Comparison of ENCODE assay signal across 27 mouse cellular contexts in the genomic region with DNA sequence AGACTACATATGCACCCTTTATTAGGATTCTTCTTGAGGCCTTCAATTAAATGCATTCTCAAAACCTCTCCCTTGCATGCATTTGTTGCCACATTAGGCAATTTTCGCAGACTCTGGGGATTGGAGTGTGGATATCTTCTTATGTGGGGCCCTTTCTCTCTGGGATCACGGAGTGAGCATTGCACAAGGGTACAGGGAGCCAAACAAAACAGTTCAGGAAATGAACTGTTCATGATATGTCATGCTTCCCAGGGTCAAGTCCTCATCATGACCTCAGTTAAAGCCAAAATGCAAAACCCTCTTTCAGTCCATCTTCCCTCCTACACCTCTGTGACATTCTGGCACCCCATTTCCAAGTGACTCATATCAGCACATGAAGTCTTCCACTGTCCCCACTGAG. TPM values are rescaled to one million over a fixed set of nuclear protein-coding genes. Genes with fewer than 3 reads are reported as not detected.
DNase-seq lines count a peak whose midpoint lies in the region; ATAC-seq and TF ChIP-seq lines count a peak whose summit lies in the region.
"Had no signal": no experiment of that assay in that cellular context is flagged by ENCODE, and none has a peak within 500 bp of the region (broad histone marks: within the 10 kb centered on the region; RNA-seq: fewer than 3 reads in every experiment).

No protein-coding gene starts in this region.

- no peaks in the 10 kb centered on the region for H3K27me3 ChIP-seq in lung, postnatal 0 days (replicated peaks; ENCODE audit: insufficient read depth, low read length)
- H3K27me3 ChIP-seq in hindbrain, embryonic 13.5 days, result no peaks in the 10 kb centered on the region
- H3K27me3 ChIP-seq: embryonic facial prominence, embryonic 12.5 days; embryonic facial prominence, embryonic 15.5 days; heart, embryonic 12.5 days; heart, embryonic 15.5 days; hindbrain, embryonic 15.5 days had no signal

- ATAC-seq in lung, postnatal 0 days, result peak; percentile 76
- ATAC-seq in hindbrain, embryonic 13.5 days (ENCODE audit: low FRiP score), result no peak
- ATAC-seq: activated CD4-positive, CD25-positive, alpha-beta regulatory T cell, adult 4 months; CD4-positive, CD25-positive, alpha-beta regulatory T cell, adult 4 months; forebrain, embryonic 14.5 days; forebrain, postnatal 0 days had no signal

- no peak for TF ChIP-seq POLR2A in lung, adult 2 months (IDR thresholded peaks at IDR 0.05; ENCODE audit: borderline replicate concordance, extremely low read depth, low read depth, low read length)

- peak; percentile 10 for DNase-seq in heart, adult 11 months
- DNase-seq in heart, postnatal 4 days, result no peak
- DNase-seq in lung, postnatal 0 days (ENCODE audit: low spot score), result peak; percentile 62
- DNase-seq in lung, adult 2 months, result no peak
- DNase-seq in adipocyte (ENCODE audit: low spot score), result peak; percentile 9
- DNase-seq: adrenal gland, adult 8-10 months; cerebellum, adult 11 months; cerebellum, adult 2 months; cerebellum, adult 9-11 months; cerebellum, postnatal 25 days; forebrain, postnatal 0 days; gastrocnemius, adult 2 months; gastrocnemius, postnatal 14 days; heart, adult 18-20 months; heart, postnatal 10 days; heart, postnatal 36 days had no signal

- WGBS in lung, postnatal 0 days, result 53% methylated on average over 2 of the region's 2 CpGs
- WGBS in lung, adult 2 months, result 64% methylated on average over 2 of the region's 2 CpGs
- 84% methylated on average over 2 of the region's 2 CpGs for WGBS in hindbrain, embryonic 13.5 days

- no peak overlapping the region for H3K4me2 ChIP-seq in lung, postnatal 0 days (replicated peaks; ENCODE audit: low read depth, low read length)
- no peak overlapping the region for H3K4me2 ChIP-seq in hindbrain, embryonic 13.5 days
- H3K4me2 ChIP-seq: embryonic facial prominence, embryonic 12.5 days; embryonic facial prominence, embryonic 15.5 days; heart, embryonic 12.5 days; heart, embryonic 15.5 days; hindbrain, embryonic 15.5 days had no signal

- H3K9ac ChIP-seq in lung, postnatal 0 days (replicated peaks; ENCODE audit: low read depth), result no peak overlapping the region
- H3K9ac ChIP-seq in hindbrain, embryonic 13.5 days, result no peak overlapping the region
- H3K9ac ChIP-seq: embryonic facial prominence, embryonic 12.5 days; embryonic facial prominence, embryonic 15.5 days; forebrain, postnatal 0 days; heart, embryonic 12.5 days; heart, embryonic 15.5 days; hindbrain, embryonic 15.5 days had no signal

- no peak for TF ChIP-seq EP300 in lung, postnatal 0 days (IDR thresholded peaks at IDR 0.05)

- H3K36me3 ChIP-seq in lung, postnatal 0 days (ENCODE audit: insufficient read depth, low read length), result no peaks in the 10 kb centered on the region
- no peaks in the 10 kb centered on the region for H3K36me3 ChIP-seq in hindbrain, embryonic 13.5 days
- H3K36me3 ChIP-seq: embryonic facial prominence, embryonic 12.5 days; embryonic facial prominence, embryonic 15.5 days; heart, embryonic 12.5 days; heart, embryonic 15.5 days; hindbrain, embryonic 15.5 days had no signal

- TF ChIP-seq CTCF in lung, postnatal 0 days (IDR thresholded peaks at IDR 0.05), result no peak
- TF ChIP-seq CTCF in lung, adult 2 months (IDR thresholded peaks at IDR 0.05; ENCODE audit: insufficient read depth, low read length), result no peak

- H3K27ac ChIP-seq in lung, postnatal 0 days (ENCODE audit: low read length), result no peak overlapping the region
- H3K27ac ChIP-seq in hindbrain, embryonic 13.5 days, result no peak overlapping the region
- H3K27ac ChIP-seq: embryonic facial prominence, embryonic 12.5 days; embryonic facial prominence, embryonic 15.5 days; gastrocnemius, adult 2 months; heart, embryonic 15.5 days; hindbrain, embryonic 15.5 days had no signal

- H3K9me3 ChIP-seq in lung, postnatal 0 days (ENCODE audit: low read length), result no peaks in the 10 kb centered on the region
- no peaks in the 10 kb centered on the region for H3K9me3 ChIP-seq in hindbrain, embryonic 13.5 days
- H3K9me3 ChIP-seq: embryonic facial prominence, embryonic 12.5 days; embryonic facial prominence, embryonic 15.5 days; heart, embryonic 12.5 days; heart, embryonic 15.5 days; hindbrain, embryonic 15.5 days had no signal

- no peaks in the 10 kb centered on the region for H3K4me1 ChIP-seq in lung, postnatal 0 days (ENCODE audit: insufficient read depth, low read depth, low read length)
- no peaks in the 10 kb centered on the region; the same call in 1 of the 2 replicates for H3K4me1 ChIP-seq in lung, adult 2 months (ENCODE audit: control insufficient read depth, insufficient read depth, low read length)
- H3K4me1 ChIP-seq in hindbrain, embryonic 13.5 days (replicated peaks), result no peaks in the 10 kb centered on the region
- H3K4me1 ChIP-seq: embryonic facial prominence, embryonic 12.5 days; embryonic facial prominence, embryonic 15.5 days; heart, embryonic 15.5 days; hindbrain, embryonic 15.5 days had no signal

- H3K4me3 ChIP-seq in lung, postnatal 0 days (ENCODE audit: low read depth, low read length), result no peak overlapping the region
- no peak overlapping the region for H3K4me3 ChIP-seq in lung, adult 2 months (replicated peaks; ENCODE audit: extremely low read depth, low read depth, low read length)
- H3K4me3 ChIP-seq in hindbrain, embryonic 13.5 days, result no peak overlapping the region
- H3K4me3 ChIP-seq: embryonic facial prominence, embryonic 12.5 days; embryonic facial prominence, embryonic 15.5 days; gastrocnemius, adult 2 months; heart, embryonic 12.5 days; heart, embryonic 15.5 days; hindbrain, embryonic 15.5 days had no signal

RNA-seq across cellular contexts. Expression of gene Tmem163, which starts 27.8 kb away (rescaled TPM):
- 10 to 100 TPM; 13.8 to 14.7 TPM for total RNA-seq in heart, postnatal 4 days (2021)
- 19.6 and 20.0 TPM in 2 replicates for polyA plus RNA-seq in lung, postnatal 0 days (2015; fragmentation: Nextera tagmentation; extraction: Ambion mirVana)
- polyA plus RNA-seq in lung, adult 2 months (2012; rRNA removed), result 25.3 and 35.9 TPM in 2 replicates
- 47.5 and 52.6 TPM in 2 replicates for polyA plus RNA-seq in hindbrain, embryonic 13.5 days (2015; fragmentation: Nextera tagmentation; extraction: Ambion mirVana)
- total RNA-seq: gastrocnemius, adult 2 months; gastrocnemius, postnatal 14 days; gastrocnemius, postnatal 4 days; MEL had no signal
- polyA plus RNA-seq: activated CD4-positive, CD25-positive, alpha-beta regulatory T cell, adult 4 months had no signal

Comparison
In these comparisons a context has a peak if more than half of its experiments do, and no peak if none do; other contexts are left out.
1. DNase-seq: peak in heart, adult 11 months (single experiment), lung, postnatal 0 days (single experiment) and adipocyte (single experiment); none in heart, postnatal 4 days (single experiment) and lung, adult 2 months (single experiment).